Mouse (Mus musculus) liver, embryonic 14.5 days (tissue): ENCODE measurements around the gene Anxa2.

ENCODE experiments used
- CTCF ChIP-seq: IDR thresholded peaks from 2 replicates; pipeline ENCODE4 v1.5.1; 2016; ENCODE audit warnings: antibody characterized with exemption, low read depth, control low read depth
- EP300 ChIP-seq: IDR thresholded peaks from 2 replicates; pipeline ENCODE4 v1.6.1; 2016; ENCODE audit warnings: antibody characterized with exemption, low read depth

- TF ChIP-seq CTCF (no peak), EP300 (no peak)
Measured at GRCm38 (mm10) chr9:69515416-69515815, 62.0 kb downstream of the Anxa2 start.
